Mouse (Mus musculus) liver, embryonic 14.5 days (tissue): Measurements from ENCODE around the gene Car11. TPM values are rescaled to one million over a fixed set of nuclear protein-coding genes. Genes with fewer than 3 reads are reported as not detected.

ENCODE experiments used
- ATAC-seq: fragments of 200-750 bp; cut with Nextera tagmentation; 2 replicates; pipeline ENCODE4 v1.8.0; 2017; ENCODE audit warnings: moderate number of reproducible peaks, mild to moderate bottlenecking, moderate library complexity; ENCODE audit not compliant: insufficient read depth
- DNase-seq, 3 experiments: peaks; one replicate each; pipeline ENCODE4 v3.0.0-alpha.2; 2012 to 2013; ENCODE audit warnings: low read depth in 3 of 3, low spot score in 3 of 3
- H3K27ac ChIP-seq: fragments of 300-500 bp; sonication (generic); 2 replicates; pipeline ENCODE4 v1.5.1; 2014; ENCODE audit warnings: moderate library complexity, mild to moderate bottlenecking, control low read depth, inconsistent platforms
- H3K27me3 ChIP-seq: fragments of 300-500 bp; sonication (generic); 2 replicates; pipeline ENCODE4 v1.6.1; 2014; ENCODE audit warnings: mild to moderate bottlenecking, low read length, moderate library complexity; ENCODE audit not compliant: control insufficient read depth, insufficient read depth
- H3K36me3 ChIP-seq: fragments of 300-500 bp; sonication (generic); replicated peaks from 2 replicates; pipeline ENCODE4 v1.6.1; 2014; ENCODE audit warnings: low read depth; ENCODE audit not compliant: control insufficient read depth, insufficient read depth
- H3K4me1 ChIP-seq, 2 experiments: fragments of 200-500 bp in 1 of 2; fragments of 300-500 bp in 1 of 2; sonication (generic) in 1 of 2; replicated peaks; 2 replicates each; pipeline ENCODE4 v1.6.1; 2012 to 2014; ENCODE audit warnings: antibody characterized with exemption in 1 of 2, inconsistent platforms in 1 of 2, low read length in 1 of 2; ENCODE audit not compliant: control insufficient read depth in 2 of 2, insufficient read depth in 2 of 2
- H3K4me2 ChIP-seq: fragments of 300-500 bp; sonication (generic); 2 replicates; pipeline ENCODE4 v1.6.1; 2014; ENCODE audit warnings: low read depth, mild to moderate bottlenecking, control low read depth, moderate library complexity
- H3K4me3 ChIP-seq, 2 experiments: fragments of 200-500 bp in 1 of 2; fragments of 300-500 bp in 1 of 2; sonication (generic) in 1 of 2; 2 replicates each; pipeline ENCODE4 v1.5.1; 2012 to 2014; ENCODE audit warnings: low read depth in 2 of 2, low read length in 2 of 2, mild to moderate bottlenecking in 2 of 2, control low read depth in 1 of 2, inconsistent platforms in 1 of 2, moderate library complexity in 1 of 2; ENCODE audit not compliant: insufficient read depth in 1 of 2
- H3K9ac ChIP-seq: fragments of 300-500 bp; sonication (generic); replicated peaks from 2 replicates; pipeline ENCODE4 v1.6.1; 2014; ENCODE audit warnings: mild to moderate bottlenecking, control low read depth, moderate library complexity
- H3K9me3 ChIP-seq: fragments of 300-500 bp; sonication (generic); 2 replicates; pipeline ENCODE4 v1.6.1; 2016; ENCODE audit warnings: low read length, mixed read lengths; ENCODE audit not compliant: control insufficient read depth
- CTCF ChIP-seq: IDR thresholded peaks from 2 replicates; pipeline ENCODE4 v1.5.1; 2016; ENCODE audit warnings: antibody characterized with exemption, low read depth, control low read depth
- EP300 ChIP-seq: IDR thresholded peaks from 2 replicates; pipeline ENCODE4 v1.6.1; 2016; ENCODE audit warnings: antibody characterized with exemption, low read depth
- WGBS: fragments of 180-500 bp; shearing (Covaris S2); extraction: QIAGEN DNeasy Blood & Tissue Kit; methylation state at CpG from one replicate; pipeline ENCODE4 v1.1.7; 2014; ENCODE audit not compliant: insufficient replicate concordance; 5-methylcytosine and 5-hydroxymethylcytosine counted together
- polyA plus RNA-seq, 2 experiments: library from polyadenylated mRNA; depleted of rRNA in 1 of 2; stranded (reverse) in 1 of 2; unstranded in 1 of 2; fragments of >200 nt; fragmentation: Nextera tagmentation in 1 of 2; extraction: Ambion mirVana in 1 of 2; gene quantifications; 2 replicates each; pipeline versions ENCODE4 v1.2.1 to v1.2.3; 2012 to 2014

Gene Car11
- polyA plus RNA-seq, 2 experiments = 0.23 to 0.44 TPM

DNA sequence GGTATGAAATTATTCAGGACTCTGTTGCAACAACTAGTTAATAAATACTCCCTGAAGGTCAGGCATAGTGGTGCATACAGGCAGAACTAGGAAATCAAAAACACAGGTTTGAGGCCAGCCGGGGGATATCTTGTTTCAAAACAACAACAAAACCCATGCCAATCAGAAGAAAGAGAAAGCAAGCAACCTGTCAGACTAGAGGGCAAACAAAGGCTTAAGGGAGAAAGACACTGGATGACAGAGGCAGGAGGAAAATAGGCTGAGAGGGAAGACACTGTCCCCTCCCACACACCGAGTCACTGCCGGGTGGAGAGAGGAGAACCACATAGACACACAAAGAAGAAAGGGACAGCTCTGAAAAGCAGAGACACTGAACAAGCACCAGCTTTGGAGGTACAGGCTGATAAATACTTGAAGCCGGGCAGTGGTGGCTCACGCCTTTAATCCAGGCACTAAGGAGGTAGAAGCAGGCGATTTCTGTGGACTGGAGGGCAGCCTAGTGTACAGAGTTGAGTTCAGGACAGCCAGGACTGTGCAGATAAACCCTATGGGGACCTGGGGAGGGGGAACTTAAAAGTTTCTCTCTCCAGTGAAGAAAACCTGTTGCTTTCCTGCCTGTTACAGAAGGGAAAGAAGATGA lies 14.4 kb downstream of the Car11 start:
- peak overlapping the region; percentile 81 for H3K4me2 ChIP-seq
- H3K27me3 ChIP-seq = no peaks in the 10 kb centered on the region
- peaks cover 14% of the 10 kb centered on the region for H3K36me3 ChIP-seq
- 77% methylated on average over 6 of the region's 6 CpGs for WGBS
- no peak for TF ChIP-seq CTCF
- no peak for TF ChIP-seq EP300
- DNase-seq (no peak), ATAC-seq (no peak)
- H3K27ac ChIP-seq = no peak overlapping the region
- peaks cover 18 to 21% of the 10 kb centered on the region in 2 experiments for H3K4me1 ChIP-seq
- no peaks in the 10 kb centered on the region for H3K9me3 ChIP-seq
- no peak overlapping the region; the same call in 1 of the 2 replicates for H3K9ac ChIP-seq
- H3K4me3 ChIP-seq = peak overlapping the region in 1 of 2 experiments; percentile 90; a peak in 1 of 4 replicates

DNA sequence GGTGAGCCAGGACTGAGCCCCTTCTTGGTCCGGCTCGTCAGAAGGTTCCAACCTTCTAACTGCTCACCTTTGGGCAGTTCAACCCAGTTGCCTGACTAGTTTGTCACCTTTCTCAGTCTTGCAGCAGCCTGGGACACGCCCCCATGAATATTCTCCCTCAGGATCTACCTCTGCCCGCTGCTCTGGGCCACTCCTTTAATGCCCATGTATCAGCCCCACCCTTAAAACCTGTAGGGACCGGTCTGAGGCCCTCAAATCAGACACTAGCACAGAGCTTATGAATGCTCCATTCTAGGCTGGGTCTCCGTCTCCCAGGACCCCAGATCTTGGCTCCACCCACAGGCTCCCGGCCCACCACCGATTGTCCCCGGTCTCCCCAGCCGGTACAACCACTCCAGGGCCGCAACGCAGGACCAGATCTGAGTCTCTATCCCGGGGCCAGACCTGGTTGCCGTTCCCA lies 15.0 kb downstream of the Car11 start:
- peak overlapping the region; percentile 66 to 90 for H3K4me3 ChIP-seq
- H3K27me3 ChIP-seq = no peaks in the 10 kb centered on the region
- ATAC-seq (peak; percentile 57), DNase-seq (peak in 2 of 3 experiments; percentile 52 to 66)
- H3K4me2 ChIP-seq = peak overlapping the region; percentile 81
- no peaks in the 10 kb centered on the region for H3K9me3 ChIP-seq
- peak overlapping the region; percentile 5 for H3K27ac ChIP-seq
- TF ChIP-seq CTCF = no peak
- TF ChIP-seq EP300 = no peak
- peak overlapping the region; percentile 56; the same call in 1 of the 2 replicates for H3K9ac ChIP-seq
- 11% methylated on average over 14 of the region's 14 CpGs for WGBS
- peaks cover 21% of the 10 kb centered on the region for H3K36me3 ChIP-seq
- H3K4me1 ChIP-seq = peaks cover 21 to 23% of the 10 kb centered on the region in 2 experiments

DNA sequence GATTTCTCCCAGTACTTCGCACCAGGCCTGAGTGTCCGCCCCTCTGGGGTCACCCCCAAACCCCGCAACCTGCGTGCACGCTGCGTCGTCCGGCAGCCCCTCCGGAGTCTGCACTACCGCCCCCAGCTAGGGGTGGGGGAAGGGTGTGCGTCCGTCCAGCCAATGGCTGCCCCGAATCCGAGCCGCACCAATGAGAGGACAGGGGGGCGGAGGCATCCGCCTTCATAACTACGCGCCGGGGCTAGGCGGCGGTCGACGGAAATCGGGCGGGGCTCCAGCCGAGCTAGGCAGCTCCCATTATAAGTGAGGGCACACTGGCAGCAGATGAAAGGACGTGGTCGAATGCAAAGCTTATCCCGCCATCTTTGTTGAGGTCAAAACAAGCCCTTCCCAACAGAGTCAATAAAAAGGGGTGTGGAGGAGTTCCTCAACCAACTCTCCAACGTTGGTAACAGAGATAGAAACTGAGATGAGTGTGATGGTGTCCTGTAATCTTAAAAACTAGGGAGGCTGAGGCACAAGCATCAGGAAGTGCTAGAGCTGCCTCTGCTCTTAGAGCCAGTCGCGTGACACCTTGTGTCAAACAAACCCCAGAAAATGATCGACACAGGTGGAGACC lies 15.6 kb downstream of the Car11 start, which contains the start of gene Rpl18:
Rpl18 (plus strand) TSS at position 368 of the 619 bp plus-strand sequence.
- Histone ChIP-seq H3K27me3 (no peaks in the 10 kb centered on the region), H3K4me1 (peaks cover 21 to 26% of the 10 kb centered on the region in 2 experiments), H3K4me2 (peak within 1 kb of the TSS; percentile 81), H3K36me3 (peaks cover 25% of the 10 kb centered on the region), H3K4me3 (peak within 1 kb of the TSS; percentile 66 to 90), H3K9ac (peak within 1 kb of the TSS; percentile 99), H3K27ac (peak within 1 kb of the TSS; percentile 73), H3K9me3 (no peaks in the 10 kb centered on the region)
- peak; percentile 85 for ATAC-seq
- 7% methylated on average over 34 of the region's 34 CpGs for WGBS
- TF ChIP-seq CTCF = no peak
- TF ChIP-seq EP300 = no peak
- peak; percentile 91 to 93 (median 92) for DNase-seq

DNA sequence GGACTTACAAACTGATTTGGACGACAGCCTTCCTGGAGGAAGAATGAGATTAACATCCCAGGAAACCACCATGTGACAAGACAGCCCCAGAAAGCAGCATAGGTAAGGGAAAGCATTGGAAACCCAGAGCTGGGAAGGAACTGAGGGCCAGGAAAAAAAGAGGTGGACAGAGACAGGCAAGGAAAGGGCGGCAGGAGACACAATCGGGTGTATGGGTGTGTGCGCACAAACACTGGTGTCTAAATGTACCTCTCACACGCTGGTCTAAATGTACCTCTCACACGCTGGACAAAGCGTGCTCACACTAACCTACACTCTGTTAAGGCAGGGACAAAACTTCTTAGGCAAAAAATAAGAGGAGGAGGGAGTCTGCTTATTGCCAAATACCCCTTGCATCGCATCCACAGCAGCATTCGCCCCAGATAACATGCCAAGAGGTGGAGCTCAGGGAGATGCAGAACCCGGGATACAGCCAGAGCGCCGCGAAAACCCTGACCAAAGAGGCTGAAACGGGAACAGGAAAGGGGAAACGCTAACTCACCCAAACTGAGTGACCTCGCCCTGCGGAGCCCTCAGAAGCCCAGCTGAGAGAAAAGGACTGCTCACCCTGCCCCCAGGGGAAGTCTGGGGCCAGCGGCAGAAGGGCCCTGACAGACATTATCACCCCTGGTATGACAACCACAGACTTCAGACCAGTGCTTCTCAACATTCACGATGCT lies 16.3 kb downstream of the Car11 start:
- no peak for TF ChIP-seq EP300
- TF ChIP-seq CTCF = no peak
- ATAC-seq = no peak
- H3K9ac ChIP-seq = peak overlapping the region; percentile 99
- peaks cover 21 to 26% of the 10 kb centered on the region in 2 experiments for H3K4me1 ChIP-seq
- H3K36me3 ChIP-seq = peaks cover 27% of the 10 kb centered on the region
- H3K27me3 ChIP-seq = no peaks in the 10 kb centered on the region
- H3K4me3 ChIP-seq = peak overlapping the region; percentile 35 to 90
- no peak for DNase-seq
- peak overlapping the region; percentile 81 for H3K4me2 ChIP-seq
- no peaks in the 10 kb centered on the region for H3K9me3 ChIP-seq
- peak overlapping the region; percentile 73 for H3K27ac ChIP-seq
- 40% methylated on average over 19 of the region's 19 CpGs for WGBS
